Mouse (Mus musculus) right cerebral cortex, postnatal 4 days (tissue): ENCODE results near the gene Galns.
"Not testable (repeated sequence)": the region's sequence is repeated elsewhere in the genome, so short reads cannot be mapped to it uniquely, and the experiment has no call there.

Source experiments
- DNase-seq: peaks from one replicate; pipeline ENCODE4 v3.0.0-alpha.2; 2022

Gene Galns

GRCm38 (mm10) chr8:122633205-122633604 is 21.9 kb upstream of the Galns start:
- DNase-seq, result no peak

- not testable (repeated sequence) for DNase-seq
These were observed 20.9 kb upstream of the Galns start for GRCm38 (mm10) chr8:122632134-122632533.

DNA sequence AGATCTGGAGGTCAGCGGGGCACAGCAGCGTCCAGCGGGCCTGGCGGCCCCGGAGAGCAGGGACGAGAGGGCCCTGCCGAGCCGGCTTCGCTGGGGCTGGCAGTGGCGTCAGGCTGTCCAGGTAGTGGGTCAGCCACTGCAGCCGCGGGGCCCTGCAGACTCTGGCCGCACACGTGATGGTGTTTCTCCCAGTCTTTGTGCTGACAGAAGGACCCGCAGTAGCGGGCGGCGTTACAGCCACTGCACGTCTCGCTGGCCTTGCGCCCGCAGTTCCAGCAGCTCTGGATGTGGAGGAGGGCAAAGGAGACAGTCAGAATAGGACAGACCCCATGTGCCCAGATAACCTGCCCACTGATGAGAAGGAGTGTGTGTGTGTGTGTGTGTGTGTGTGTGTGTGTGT is 19.4 kb upstream of the Galns start:
- DNase-seq, result no peak

GRCm38 (mm10) chr8:122629388-122629787 is 18.1 kb upstream of the Galns start:
- DNase-seq, result no peak

- DNase-seq, result no peak
These were observed 15.6 kb upstream of the Galns start for GRCm38 (mm10) chr8:122626896-122627295.

GRCm38 (mm10) chr8:122625811-122626210 is 14.5 kb upstream of the Galns start:
- no peak for DNase-seq

DNA sequence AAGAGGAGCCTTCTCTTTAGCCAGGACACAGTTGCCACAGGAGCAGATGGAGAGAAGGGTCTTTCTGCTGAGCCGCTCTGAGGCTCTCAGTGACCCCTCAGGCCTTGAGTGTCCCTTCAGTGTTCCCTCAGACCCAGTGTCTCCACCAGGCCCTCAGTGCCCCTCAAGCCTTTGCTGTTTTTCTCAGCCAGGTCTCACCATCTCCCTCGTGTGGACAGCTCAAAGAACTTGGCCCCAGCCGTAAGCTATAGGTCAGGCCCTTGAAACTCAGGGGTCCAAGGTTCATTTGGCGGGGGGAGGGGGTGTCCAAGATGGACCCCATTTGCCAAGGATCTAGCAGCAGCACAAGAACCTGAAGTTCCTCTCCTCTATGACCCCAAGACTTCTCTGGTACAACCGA is 13.4 kb upstream of the Galns start:
- DNase-seq, result no peak

- no peak for DNase-seq
These were observed 12.8 kb upstream of the Galns start for GRCm38 (mm10) chr8:122623844-122624642.

DNA sequence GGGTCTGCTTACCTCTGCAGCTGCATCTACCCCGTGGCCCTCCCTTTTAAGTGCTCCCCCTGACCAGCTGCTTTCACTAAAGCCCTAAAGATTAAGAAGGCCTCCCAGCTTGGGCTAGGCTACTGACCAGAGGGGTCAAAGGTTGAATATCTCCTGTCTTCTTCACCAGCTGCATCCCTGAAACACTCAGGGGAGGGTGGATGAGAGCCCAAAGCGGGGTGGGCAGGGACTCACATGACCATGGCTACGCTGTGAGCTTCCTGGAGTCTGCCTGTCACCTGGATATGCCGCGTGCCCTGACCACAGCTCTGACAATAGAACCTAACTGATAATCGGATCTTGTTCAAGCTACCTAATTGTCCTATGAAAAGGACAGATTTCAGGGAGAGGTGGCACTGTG is 11.5 kb upstream of the Galns start, which contains the start of gene Pabpn1l:
TSS of gene Pabpn1l (minus strand) at position 13 of the 400 bp plus-strand sequence.
- DNase-seq, result no peak

GRCm38 (mm10) chr8:122620446-122620845 is 9.2 kb upstream of the Galns start:
- DNase-seq, result no peak

- no peak for DNase-seq
These were observed 7.6 kb upstream of the Galns start for GRCm38 (mm10) chr8:122618660-122619378.

DNA sequence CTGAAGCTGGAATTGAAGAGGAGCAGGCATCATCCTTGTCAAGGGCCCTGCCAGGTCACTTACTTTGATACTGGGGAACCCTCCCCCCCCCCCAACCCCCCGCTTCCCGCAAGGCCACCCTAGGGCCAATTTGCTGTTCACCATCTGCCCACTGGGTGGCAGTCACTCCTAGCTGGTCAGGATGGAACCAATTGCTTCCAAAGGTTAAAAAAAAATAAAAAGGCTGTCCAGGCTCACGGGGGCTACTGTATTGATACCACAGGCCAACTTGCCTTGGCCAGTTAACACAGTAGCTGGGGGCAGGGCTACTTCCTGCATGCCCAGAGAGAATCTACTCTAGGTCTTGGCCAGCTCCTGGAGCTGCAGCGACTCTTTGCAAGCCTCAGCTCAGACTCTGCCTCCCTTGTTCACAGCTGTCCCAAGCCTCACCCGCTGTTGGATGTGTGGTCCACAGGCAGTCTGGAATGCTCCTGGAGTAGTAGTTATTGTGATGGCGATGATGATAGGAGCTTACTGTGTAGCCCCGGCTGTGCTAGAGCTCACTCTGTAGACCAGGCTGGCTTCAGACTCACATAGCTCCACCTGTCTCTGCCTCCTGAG is 6.8 kb upstream of the Galns start:
- peak; percentile 81 for DNase-seq

GRCm38 (mm10) chr8:122616181-122616905 is 5.1 kb upstream of the Galns start:
- no peak for DNase-seq

DNA sequence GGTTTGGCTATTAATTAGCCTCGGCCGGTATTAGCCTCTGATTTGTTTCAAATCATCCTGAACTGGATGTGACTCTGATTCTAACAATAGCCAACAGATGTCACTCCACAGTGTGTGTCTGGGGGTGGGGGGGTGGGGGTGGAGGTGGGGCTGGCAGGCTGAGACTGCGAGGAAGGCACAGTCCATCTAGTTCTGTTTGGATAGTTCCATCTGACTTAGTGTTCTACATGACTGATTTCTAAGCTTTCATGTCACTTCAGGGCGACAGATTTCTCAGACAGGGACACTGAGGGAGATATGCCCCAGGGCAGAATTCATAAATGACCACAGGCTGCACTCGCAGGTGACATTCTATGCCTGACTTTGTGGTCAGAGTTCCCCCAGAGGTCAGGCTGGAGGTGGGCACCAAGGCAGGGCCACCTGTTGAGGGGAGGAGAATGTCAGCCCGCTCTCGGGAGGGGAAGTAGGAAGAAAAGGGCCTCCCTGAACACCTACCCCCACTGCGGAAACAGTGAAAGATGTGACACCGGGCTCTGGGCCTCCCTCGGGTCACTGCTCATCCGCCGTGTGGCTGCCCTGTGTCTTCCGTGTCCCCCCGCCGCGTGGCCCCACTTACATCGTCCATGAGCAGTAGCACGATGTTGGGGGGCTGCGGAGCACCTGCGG is 518 bp downstream of the Galns start:
- no peak for DNase-seq

- DNase-seq, result no peak
These were observed 1.1 kb downstream of the Galns start for GRCm38 (mm10) chr8:122610209-122610608.

GRCm38 (mm10) chr8:122606810-122607209 is 4.5 kb downstream of the Galns start:
- DNase-seq, result no peak

GRCm38 (mm10) chr8:122605367-122605766 is 5.9 kb downstream of the Galns start:
- DNase-seq, result no peak

GRCm38 (mm10) chr8:122604640-122605039 is 6.6 kb downstream of the Galns start:
- no peak for DNase-seq

GRCm38 (mm10) chr8:122600666-122601065 is 10.6 kb downstream of the Galns start:
- DNase-seq, result no peak

GRCm38 (mm10) chr8:122596031-122596430 is 15.2 kb downstream of the Galns start:
- DNase-seq, result no peak

DNA sequence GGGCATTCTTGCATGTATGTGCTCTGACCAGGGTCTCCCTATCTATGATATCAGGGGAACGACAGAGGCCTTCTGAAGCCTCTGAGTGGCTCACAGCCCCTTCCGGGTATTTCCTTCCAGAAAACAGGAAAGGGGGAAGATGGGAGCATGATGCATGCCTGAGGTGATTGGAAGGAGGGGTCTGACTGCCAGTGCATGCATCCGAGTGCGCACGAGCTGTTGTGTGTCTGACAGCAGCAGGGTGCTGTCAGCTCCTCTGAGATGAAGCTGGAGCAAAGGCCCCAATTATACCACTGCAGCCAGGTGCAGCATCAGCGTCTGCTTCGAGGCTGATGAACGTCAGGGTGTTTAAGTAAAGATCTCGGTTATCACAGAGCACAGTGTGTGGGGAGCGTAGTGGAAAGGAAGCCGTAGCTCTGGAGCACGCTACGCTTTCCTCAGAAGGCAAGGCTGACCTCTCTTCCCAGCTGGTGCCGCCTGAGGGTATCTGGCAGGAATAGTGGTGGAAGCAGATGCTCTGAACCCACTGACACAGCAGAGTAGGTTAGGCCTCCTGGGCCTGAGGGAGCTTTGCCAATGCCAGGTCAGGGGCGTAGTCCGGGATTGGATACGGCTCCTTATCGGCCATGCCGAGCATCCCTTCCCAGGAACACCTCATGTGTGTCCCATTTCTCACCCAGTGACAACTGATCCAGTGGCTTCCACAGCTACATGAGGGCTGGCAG is 17.3 kb downstream of the Galns start:
- no peak for DNase-seq

DNA sequence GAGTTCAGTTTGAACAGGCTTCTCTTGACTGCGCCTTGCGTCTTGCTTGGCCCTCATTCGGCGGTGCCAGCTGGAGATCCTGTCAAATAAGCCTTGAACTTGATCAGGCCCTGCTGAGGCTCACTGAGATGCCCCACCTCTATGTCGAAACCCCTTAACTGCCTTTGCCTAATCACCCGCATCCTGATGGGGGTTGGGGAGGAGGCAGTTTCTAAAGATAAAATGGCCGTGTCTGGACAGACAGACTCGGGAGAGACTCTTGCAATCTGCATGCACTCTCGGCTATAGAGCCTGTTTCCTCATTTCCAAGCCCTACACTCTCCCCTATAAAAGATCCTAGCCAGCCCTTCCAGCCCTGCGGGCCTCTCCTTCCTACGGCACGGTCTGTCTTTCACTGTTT is 18.0 kb downstream of the Galns start:
- no peak for DNase-seq
